Mouse (Mus musculus) erythroblast, embryonic 14.5 days (primary cell): ENCODE results near the gene Ndel1. TPM values are rescaled to one million over a fixed set of nuclear protein-coding genes. Genes with fewer than 3 reads are reported as not detected.

Experiments
- H3K27me3 ChIP-seq: 2 replicates; pipeline ENCODE4 v1.6.1; 2012; ENCODE audit warnings: inconsistent platforms; ENCODE audit not compliant: control insufficient read depth
- H3K36me3 ChIP-seq: 2 replicates; pipeline ENCODE4 v1.6.1; 2012; ENCODE audit warnings: mild to moderate bottlenecking, inconsistent platforms; ENCODE audit not compliant: control insufficient read depth
- H3K4me1 ChIP-seq: 2 replicates; pipeline ENCODE4 v1.6.1; 2012; ENCODE audit warnings: inconsistent platforms; ENCODE audit not compliant: control insufficient read depth
- H3K4me3 ChIP-seq: replicated peaks from 2 replicates; pipeline ENCODE3; 2012; ENCODE audit warnings: moderate library complexity, mild to moderate bottlenecking, inconsistent platforms
- H3K9me3 ChIP-seq: 2 replicates; pipeline ENCODE4 v1.6.1; 2012; ENCODE audit warnings: low read length, inconsistent platforms, mixed read lengths; ENCODE audit not compliant: control insufficient read depth
- GATA1 ChIP-seq: IDR thresholded peaks from 2 replicates; pipeline ENCODE4 v1.6.1; 2012; ENCODE audit warnings: low read length, inconsistent platforms, mixed read lengths
- TAL1 ChIP-seq: IDR thresholded peaks from 3 replicates; pipeline ENCODE4 v1.6.1; 2012; ENCODE audit warnings: low read length, inconsistent platforms, mixed read lengths
- polyA plus RNA-seq: library from polyadenylated mRNA; stranded (reverse); fragments of >175 nt; gene quantifications from 2 replicates; pipeline ENCODE4 v1.2.3, GENCODE M21; 2012

Gene Ndel1
- polyA plus RNA-seq, 1 experiment = 6.6 TPM

DNA sequence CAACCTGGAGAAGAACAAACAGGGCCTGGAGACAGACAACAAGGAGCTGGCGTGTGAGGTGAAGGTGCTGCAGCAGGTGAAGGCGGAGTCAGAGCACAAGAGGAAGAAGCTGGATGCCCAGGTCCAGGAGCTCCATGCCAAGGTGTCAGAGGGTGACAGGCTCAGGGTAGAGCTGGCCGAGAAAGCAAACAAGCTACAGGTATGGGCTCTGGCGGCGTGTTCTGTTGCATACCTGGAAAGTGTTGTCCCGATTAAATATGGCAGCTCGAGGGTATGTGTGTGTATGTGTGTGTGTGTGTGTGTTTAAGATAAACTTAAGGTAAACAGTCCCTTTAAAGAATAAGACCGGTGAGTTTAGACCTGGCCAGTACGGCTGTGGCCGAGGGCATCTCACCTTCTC lies 73.4 kb downstream of the Ndel1 start:
- H3K27me3 ChIP-seq = no peaks in the 10 kb centered on the region
- H3K4me3 ChIP-seq = no peak overlapping the region
- H3K9me3 ChIP-seq = peaks cover 7% of the 10 kb centered on the region
- TF ChIP-seq TAL1 = no peak
- no peak for TF ChIP-seq GATA1
- no peaks in the 10 kb centered on the region for H3K4me1 ChIP-seq
- peaks cover 99% of the 10 kb centered on the region for H3K36me3 ChIP-seq

DNA sequence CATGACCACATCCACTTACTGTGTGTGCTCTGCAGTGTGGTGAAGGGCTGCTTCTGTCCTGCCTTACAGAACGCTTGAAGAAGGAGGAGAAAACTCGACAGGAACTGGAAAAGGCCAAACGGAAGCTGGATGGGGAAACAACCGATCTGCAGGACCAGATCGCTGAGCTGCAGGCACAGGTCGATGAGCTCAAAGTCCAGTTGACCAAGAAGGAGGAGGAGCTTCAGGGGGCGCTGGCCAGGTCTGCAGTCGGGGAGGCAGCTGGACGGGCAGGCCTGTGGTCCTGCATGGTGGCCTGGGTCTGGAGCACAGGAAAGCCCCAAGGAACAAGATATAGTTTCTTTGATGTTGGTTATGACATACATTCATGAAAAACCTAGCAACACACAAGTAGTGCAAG lies 79.9 kb downstream of the Ndel1 start:
- no peak for TF ChIP-seq GATA1
- TF ChIP-seq TAL1 = no peak
- H3K4me1 ChIP-seq = no peaks in the 10 kb centered on the region
- H3K36me3 ChIP-seq = peaks cover 99% of the 10 kb centered on the region
- peaks cover 5% of the 10 kb centered on the region for H3K9me3 ChIP-seq
- H3K27me3 ChIP-seq = no peaks in the 10 kb centered on the region
- H3K4me3 ChIP-seq = no peak overlapping the region

DNA sequence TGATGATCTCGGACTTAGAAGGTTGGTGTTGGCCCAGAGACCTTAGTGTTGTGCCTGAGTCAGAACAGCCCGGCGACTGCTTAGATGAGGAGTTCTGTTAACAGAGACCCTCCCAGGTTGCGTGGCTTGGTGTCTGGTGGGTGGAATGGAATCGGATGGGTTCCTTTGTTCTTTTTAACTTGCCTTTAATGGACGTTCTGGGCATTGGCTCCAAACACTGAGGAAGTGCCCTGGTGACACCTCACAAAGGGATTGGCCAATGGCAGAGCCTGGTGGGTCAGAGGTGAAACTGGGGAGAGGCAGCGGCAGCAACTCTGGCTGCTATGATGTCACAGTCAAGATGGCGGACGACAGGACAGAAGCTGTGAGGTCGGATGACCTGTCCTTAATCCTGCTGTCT lies 80.9 kb downstream of the Ndel1 start:
- Histone ChIP-seq H3K4me1 (no peaks in the 10 kb centered on the region), H3K9me3 (no peaks in the 10 kb centered on the region), H3K27me3 (no peaks in the 10 kb centered on the region), H3K4me3 (no peak overlapping the region), H3K36me3 (peaks cover 99% of the 10 kb centered on the region)
- no peak for TF ChIP-seq GATA1

DNA sequence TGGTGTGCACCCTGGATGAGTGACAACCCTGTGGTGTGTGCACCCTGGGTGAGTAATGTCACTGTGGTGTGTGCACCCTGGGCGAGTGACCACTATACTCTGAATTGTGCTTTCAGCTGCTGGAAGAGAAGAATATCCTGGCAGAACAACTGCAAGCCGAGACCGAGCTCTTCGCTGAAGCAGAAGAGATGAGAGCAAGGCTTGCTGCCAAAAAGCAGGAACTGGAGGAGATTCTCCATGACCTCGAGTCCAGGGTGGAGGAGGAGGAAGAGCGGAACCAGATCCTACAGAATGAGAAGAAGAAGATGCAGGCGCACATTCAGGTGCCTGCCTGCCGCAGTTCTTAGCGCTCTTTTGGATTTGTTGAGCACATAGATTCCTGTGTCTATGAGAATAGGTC lies 84.4 kb downstream of the Ndel1 start:
- Histone ChIP-seq H3K4me1 (no peaks in the 10 kb centered on the region), H3K9me3 (no peaks in the 10 kb centered on the region), H3K36me3 (peaks cover 98% of the 10 kb centered on the region)

DNA sequence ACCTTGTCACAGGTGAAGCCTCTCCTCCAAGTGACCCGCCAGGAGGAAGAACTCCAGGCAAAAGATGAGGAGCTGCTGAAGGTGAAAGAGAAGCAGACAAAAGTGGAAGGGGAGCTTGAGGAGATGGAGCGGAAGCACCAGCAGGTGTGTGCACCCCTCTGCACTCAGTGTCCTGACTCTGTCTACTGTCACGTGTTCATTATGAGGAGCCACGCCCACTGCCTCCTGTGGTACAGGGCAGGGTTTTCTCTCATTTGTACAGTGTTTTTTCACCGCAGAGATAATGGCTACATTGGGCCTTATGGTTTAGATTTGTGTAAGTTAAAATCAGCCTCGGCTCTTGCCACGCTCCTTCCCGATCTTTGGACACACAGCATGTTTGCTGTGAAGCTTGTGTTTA lies 85.8 kb downstream of the Ndel1 start:
- Histone ChIP-seq H3K9me3 (no peaks in the 10 kb centered on the region), H3K4me1 (no peaks in the 10 kb centered on the region), H3K27me3 (no peaks in the 10 kb centered on the region), H3K36me3 (peaks cover 97% of the 10 kb centered on the region), H3K4me3 (no peak overlapping the region)
- TF ChIP-seq GATA1 (no peak), TAL1 (no peak)

More for the DNA sequence above, 84.4 kb downstream of the Ndel1 start:
- TF ChIP-seq TAL1 (no peak), GATA1 (no peak)
- Histone ChIP-seq H3K27me3 (no peaks in the 10 kb centered on the region), H3K4me3 (no peak overlapping the region)

DNA sequence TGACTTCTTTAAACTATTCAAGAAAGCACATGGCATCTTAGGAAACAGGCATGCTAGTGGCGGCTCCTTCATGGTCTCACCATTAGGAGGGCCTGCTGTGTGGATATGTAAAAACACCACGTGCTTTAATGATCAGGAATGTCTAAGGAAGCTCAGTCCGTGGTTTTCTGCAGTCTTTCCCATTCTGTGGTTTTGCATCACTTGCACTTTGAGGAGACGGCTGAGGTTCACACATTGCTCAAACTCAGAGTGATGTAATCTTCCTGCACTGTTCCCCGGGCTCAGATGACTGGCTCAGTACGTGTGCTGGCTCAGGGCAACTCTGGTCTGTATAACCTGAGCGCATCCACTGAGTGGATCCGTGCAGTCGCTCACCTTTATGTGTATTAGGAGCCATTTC lies 89.3 kb downstream of the Ndel1 start:
- Histone ChIP-seq H3K27me3 (no peaks in the 10 kb centered on the region), H3K36me3 (peaks cover 93% of the 10 kb centered on the region), H3K9me3 (no peaks in the 10 kb centered on the region), H3K4me1 (no peaks in the 10 kb centered on the region), H3K4me3 (no peak overlapping the region)
- TF ChIP-seq TAL1 (no peak), GATA1 (no peak)

DNA sequence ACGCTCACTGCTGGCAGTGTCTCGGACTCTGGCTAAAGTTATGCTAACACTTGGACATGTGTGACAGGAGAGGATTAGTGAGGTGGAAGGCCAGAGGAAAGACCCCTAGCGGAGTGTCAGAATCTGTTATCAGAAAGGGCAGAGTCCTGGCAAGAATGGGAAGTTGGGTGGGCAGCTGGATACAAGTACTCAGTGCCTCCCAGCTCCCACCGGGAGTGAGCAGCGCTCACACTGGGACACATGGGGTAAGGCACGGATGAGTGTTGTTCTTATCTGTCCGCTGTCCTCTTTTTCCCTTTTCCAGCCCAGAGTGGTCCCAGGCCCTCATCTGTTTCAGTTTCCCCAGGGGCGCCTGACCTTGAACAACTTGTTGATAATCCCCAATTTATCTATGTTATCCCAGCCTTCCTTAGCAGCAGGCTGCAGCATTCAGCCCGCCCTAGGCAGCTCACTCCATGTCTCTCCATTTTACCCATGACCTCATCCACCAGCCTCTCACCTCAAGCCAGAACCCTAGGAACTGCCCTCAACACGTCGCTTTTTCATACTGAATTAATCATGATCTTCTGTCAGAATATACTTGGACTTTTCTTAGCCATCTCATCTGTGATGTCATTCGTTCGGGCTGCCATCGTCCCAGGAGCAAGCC lies 91.1 kb downstream of the Ndel1 start:
- TF ChIP-seq TAL1 (no peak), GATA1 (no peak)
- Histone ChIP-seq H3K27me3 (no peaks in the 10 kb centered on the region), H3K4me1 (no peaks in the 10 kb centered on the region), H3K36me3 (peaks cover 89% of the 10 kb centered on the region), H3K9me3 (no peaks in the 10 kb centered on the region), H3K4me3 (no peak overlapping the region)

DNA sequence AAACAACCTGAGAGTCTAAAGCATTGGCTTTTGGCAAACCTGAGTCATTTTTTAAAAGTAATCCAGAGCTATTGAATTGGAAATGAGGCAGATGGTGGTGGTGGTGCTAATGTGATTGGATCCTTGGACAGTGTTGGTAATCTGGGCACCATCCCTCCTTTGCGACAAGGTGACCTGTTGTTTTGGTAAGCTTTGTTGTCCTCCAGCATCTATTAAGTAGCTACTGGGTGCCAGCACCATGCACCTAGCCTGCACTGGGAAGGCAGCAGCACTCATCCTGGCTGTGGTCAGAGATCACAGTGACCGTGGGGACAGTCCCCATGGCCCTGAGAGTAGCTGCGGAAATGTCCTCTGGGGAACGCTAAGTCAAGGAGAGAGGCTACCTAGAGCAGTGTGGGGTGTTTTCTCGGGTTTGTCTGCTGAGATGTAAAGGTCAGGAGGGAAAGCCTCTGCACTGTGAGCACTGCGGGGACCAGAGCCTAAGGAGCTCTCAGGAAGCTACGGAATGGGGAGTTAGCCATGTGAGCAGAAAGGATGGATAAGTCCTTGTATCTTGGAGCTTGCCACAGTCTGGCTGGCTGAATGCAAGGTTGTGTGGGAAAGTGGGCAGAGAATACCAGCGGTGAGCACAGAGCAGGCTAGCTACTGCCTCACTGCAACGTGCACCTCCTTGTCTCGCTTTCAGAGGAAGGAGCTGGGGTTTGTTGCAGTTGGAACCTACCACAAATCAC lies 91.8 kb downstream of the Ndel1 start:
- Histone ChIP-seq H3K4me3 (no peak overlapping the region), H3K4me1 (no peaks in the 10 kb centered on the region), H3K27me3 (no peaks in the 10 kb centered on the region), H3K36me3 (peaks cover 89% of the 10 kb centered on the region), H3K9me3 (no peaks in the 10 kb centered on the region)
- no peak for TF ChIP-seq GATA1
- no peak for TF ChIP-seq TAL1

DNA sequence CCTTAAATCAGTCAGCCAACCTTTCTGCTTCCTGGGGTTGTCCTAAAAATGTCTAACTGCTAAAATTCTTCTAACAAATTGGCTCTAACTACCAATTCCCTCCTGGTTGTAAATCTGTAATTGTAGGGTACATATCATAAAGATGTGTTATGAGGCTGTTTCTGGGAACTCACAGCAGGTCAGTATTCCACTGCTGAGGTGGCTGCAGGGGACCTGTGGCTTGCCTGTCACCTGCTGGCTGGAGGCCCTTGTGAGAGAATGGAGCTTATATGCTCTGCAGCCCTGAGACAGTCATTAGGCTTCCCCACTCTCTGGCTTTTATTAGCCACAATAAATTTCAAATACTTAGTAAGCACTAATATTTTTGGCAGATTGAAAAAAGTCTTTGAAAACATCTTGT lies 92.8 kb downstream of the Ndel1 start:
- H3K27me3 ChIP-seq = no peaks in the 10 kb centered on the region
- H3K9me3 ChIP-seq = no peaks in the 10 kb centered on the region
- H3K4me3 ChIP-seq = no peak overlapping the region
- peaks cover 88% of the 10 kb centered on the region for H3K36me3 ChIP-seq
- no peak for TF ChIP-seq TAL1
- TF ChIP-seq GATA1 = no peak
- no peaks in the 10 kb centered on the region for H3K4me1 ChIP-seq

DNA sequence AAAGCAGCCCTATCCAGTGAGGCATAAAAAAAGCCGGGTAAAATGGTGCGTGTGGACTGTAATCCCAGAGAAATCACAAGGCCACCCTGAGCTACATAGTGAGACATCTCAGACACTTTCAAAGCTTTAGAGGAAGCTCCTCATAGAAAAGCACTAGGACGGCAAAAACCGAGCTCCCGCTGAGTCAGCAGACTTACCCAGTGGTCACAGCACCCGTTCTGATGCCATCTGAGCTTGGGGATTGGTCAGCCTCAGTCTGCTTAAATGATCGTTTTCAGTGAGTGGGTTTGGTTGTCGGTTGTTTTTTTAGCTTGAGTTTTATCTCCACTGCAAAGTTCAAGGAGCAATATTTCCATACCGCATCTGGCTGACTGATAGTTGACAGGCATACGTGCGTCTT lies 93.7 kb downstream of the Ndel1 start:
- TF ChIP-seq GATA1 (no peak), TAL1 (no peak)
- Histone ChIP-seq H3K4me3 (no peak overlapping the region), H3K36me3 (peaks cover 89% of the 10 kb centered on the region), H3K27me3 (no peaks in the 10 kb centered on the region), H3K4me1 (no peaks in the 10 kb centered on the region), H3K9me3 (no peaks in the 10 kb centered on the region)
